Mouse (Mus musculus): ENCODE results near the gene Cryga. TPM values are rescaled to one million over a fixed set of nuclear protein-coding genes. Genes with fewer than 3 reads are reported as not detected.

Gene Cryga
- polyA plus RNA-seq, 1 experiment from 2014 or later, result not detected

Other genes with a start within 250 kb of the Cryga start
- gene Plekhm3, start 146.5 kb downstream of the Cryga start, polyA plus RNA-seq (2014; fragmentation: Nextera tagmentation; extraction: Ambion mirVana), result 8.2 and 8.3 TPM in 2 replicates
- gene Akr1cl, start 70.6 kb downstream of the Cryga start, polyA plus RNA-seq (2014; fragmentation: Nextera tagmentation; extraction: Ambion mirVana), result 0.24 TPM in 1 of 2 replicates, not detected in the other
- gene Cryge, start 52.2 kb downstream of the Cryga start, polyA plus RNA-seq (2014; fragmentation: Nextera tagmentation; extraction: Ambion mirVana), result not detected in 2 replicates
- gene Crygd, start 39.9 kb downstream of the Cryga start, polyA plus RNA-seq (2014; fragmentation: Nextera tagmentation; extraction: Ambion mirVana), result not detected in 2 replicates
- gene Crygc, start 29.7 kb downstream of the Cryga start, polyA plus RNA-seq (2014; fragmentation: Nextera tagmentation; extraction: Ambion mirVana), result not detected in 2 replicates
- gene Crygb, start 21.1 kb downstream of the Cryga start, polyA plus RNA-seq (2014; fragmentation: Nextera tagmentation; extraction: Ambion mirVana), result not detected in 2 replicates
- not detected in 2 replicates for gene Gm28845, start 16.2 kb upstream of the Cryga start, polyA plus RNA-seq (2014; fragmentation: Nextera tagmentation; extraction: Ambion mirVana)
- gene D630023F18Rik, start 19.8 kb upstream of the Cryga start, polyA plus RNA-seq (2014; fragmentation: Nextera tagmentation; extraction: Ambion mirVana), result 0.22 TPM in 1 of 2 replicates, not detected in the other
- gene Idh1, start 83.1 kb upstream of the Cryga start, polyA plus RNA-seq (2014; fragmentation: Nextera tagmentation; extraction: Ambion mirVana), result 196 and 199 TPM in 2 replicates
- gene Pikfyve, start 83.3 kb upstream of the Cryga start, polyA plus RNA-seq (2014; fragmentation: Nextera tagmentation; extraction: Ambion mirVana), result 13.6 and 15.5 TPM in 2 replicates
- not detected in 2 replicates for gene Pth2r, start 178.7 kb upstream of the Cryga start, polyA plus RNA-seq (2014; fragmentation: Nextera tagmentation; extraction: Ambion mirVana)

Measured in intestine, embryonic 14.5 days (tissue).